Mouse (Mus musculus) kidney, postnatal 0 days (tissue): ENCODE results near the gene Nr4a2. TPM values are rescaled to one million over a fixed set of nuclear protein-coding genes. Genes with fewer than 3 reads are reported as not detected.
A peak's percentile ranks its signal among the peaks of the same experiment; 100 is the strongest.

Source experiments
- ATAC-seq: fragments of 200-750 bp; cut with Nextera tagmentation; replicated peaks from 2 replicates; pipeline ENCODE4 v1.8.0; 2017; ENCODE audit warnings: low read depth, moderate number of reproducible peaks, moderate TSS enrichment, moderate library complexity; ENCODE audit not compliant: low FRiP score
- DNase-seq: peaks from one replicate; pipeline ENCODE4 v3.0.0-alpha.2; 2016; ENCODE audit warnings: low spot score
- H3K27ac ChIP-seq: fragments of 300-500 bp; sonication (generic); 2 replicates; pipeline ENCODE4 v1.5.1; 2014; ENCODE audit warnings: mild to moderate bottlenecking
- H3K27me3 ChIP-seq: fragments of 300-500 bp; sonication (generic); 2 replicates; pipeline ENCODE4 v1.6.1; 2014; ENCODE audit warnings: low read length, mixed read lengths; ENCODE audit not compliant: insufficient read depth
- H3K36me3 ChIP-seq: fragments of 300-500 bp; sonication (generic); 2 replicates; pipeline ENCODE4 v1.6.1; 2014; ENCODE audit warnings: low read length, mixed read lengths; ENCODE audit not compliant: insufficient read depth
- H3K4me1 ChIP-seq: fragments of 300-500 bp; sonication (generic); replicated peaks from 2 replicates; pipeline ENCODE4 v1.6.1; 2014; ENCODE audit warnings: antibody characterized with exemption, low read length, mixed read lengths; ENCODE audit not compliant: insufficient read depth
- H3K4me2 ChIP-seq: fragments of 300-500 bp; sonication (generic); 2 replicates; pipeline ENCODE4 v1.6.1; 2014; ENCODE audit warnings: mild to moderate bottlenecking, low read length, moderate library complexity, mixed read lengths
- H3K4me3 ChIP-seq: fragments of 300-500 bp; sonication (generic); replicated peaks from 2 replicates; pipeline ENCODE4 v1.5.1; 2014; ENCODE audit warnings: low read depth, low read length
- H3K9ac ChIP-seq: fragments of 300-500 bp; sonication (generic); 2 replicates; pipeline ENCODE4 v1.6.1; 2014; ENCODE audit warnings: low read depth, low read length
- H3K9me3 ChIP-seq: fragments of 300-500 bp; sonication (generic); replicated peaks from 2 replicates; pipeline ENCODE4 v1.6.1; 2016; ENCODE audit warnings: low read length, inconsistent platforms, mixed read lengths
- CTCF ChIP-seq: IDR thresholded peaks from 2 replicates; pipeline ENCODE4 v1.5.1; 2016; ENCODE audit warnings: antibody characterized with exemption, low read depth, mild to moderate bottlenecking, moderate library complexity
- WGBS: fragments of 180-500 bp; shearing (Covaris S2); extraction: QIAGEN DNeasy Blood & Tissue Kit; methylation state at CpG from one replicate; pipeline ENCODE4 v1.1.7; 2014; 5-methylcytosine and 5-hydroxymethylcytosine counted together
- polyA plus RNA-seq: library from polyadenylated mRNA; unstranded; fragments of >200 nt; fragmentation: Nextera tagmentation; extraction: Ambion mirVana; gene quantifications from 2 replicates; pipeline ENCODE4 v1.2.1, GENCODE M21; 2015

Nr4a2 gene
- polyA plus RNA-seq, 1 experiment from 2014 or later: 2.0 TPM

GRCm38 (mm10) chr2:57108349-57108930 lies 15.4 kb downstream of the Nr4a2 start:
- Histone ChIP-seq H3K4me2 (no peak overlapping the region), H3K4me1 (0 out of 2 replicates have a peak, but pooled peaks cover 6% of the 10 kb centered on the region), H3K9ac (no peak overlapping the region), H3K9me3 (no peaks in the 10 kb centered on the region), H3K36me3 (no peaks in the 10 kb centered on the region), H3K27me3 (peaks cover 77% of the 10 kb centered on the region), H3K27ac (no peak overlapping the region), H3K4me3 (no peak overlapping the region)
- TF ChIP-seq CTCF: no peak
- DNase-seq (no peak), ATAC-seq (no peak)
- WGBS: 44% methylated on average over 7 of the region's 7 CpGs

GRCm38 (mm10) chr2:57105401-57105800 lies 18.4 kb downstream of the Nr4a2 start:
- ATAC-seq (no peak), DNase-seq (no peak)
- H3K9me3 ChIP-seq: no peaks in the 10 kb centered on the region
- no peak for TF ChIP-seq CTCF
- H3K4me1 ChIP-seq: peaks cover 15% of the 10 kb centered on the region; the same call in 1 of the 2 replicates
- 13% methylated on average over 7 of the region's 7 CpGs for WGBS
- H3K9ac ChIP-seq: no peak overlapping the region
- no peak overlapping the region for H3K4me2 ChIP-seq
- no peak overlapping the region for H3K4me3 ChIP-seq
- H3K27ac ChIP-seq: no peak overlapping the region
- H3K27me3 ChIP-seq: peaks cover 75% of the 10 kb centered on the region
- no peaks in the 10 kb centered on the region for H3K36me3 ChIP-seq

DNA sequence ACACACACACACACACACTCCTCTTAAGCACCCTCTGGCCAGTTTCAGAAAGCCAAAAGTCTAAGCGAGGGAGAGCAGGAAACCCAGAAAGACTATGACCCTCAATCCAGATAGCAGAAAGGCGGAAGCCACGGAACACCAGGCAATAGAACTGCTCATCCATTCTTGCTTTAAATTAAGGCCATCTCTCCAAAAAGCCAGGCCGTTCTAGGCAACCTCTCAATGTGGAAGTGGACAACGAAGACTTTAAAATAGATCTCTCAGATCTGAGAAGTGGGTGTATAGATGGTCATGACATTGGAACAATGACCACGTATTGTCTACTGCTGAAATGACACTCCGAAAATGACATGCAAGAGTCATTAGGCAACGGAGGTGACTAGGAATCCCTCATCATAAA lies 19.1 kb downstream of the Nr4a2 start:
- DNase-seq: no peak
- Histone ChIP-seq H3K27ac (no peak overlapping the region), H3K9ac (no peak overlapping the region), H3K4me1 (peaks cover 15% of the 10 kb centered on the region; the same call in 1 of the 2 replicates), H3K4me3 (no peak overlapping the region), H3K9me3 (no peaks in the 10 kb centered on the region), H3K36me3 (no peaks in the 10 kb centered on the region), H3K4me2 (no peak overlapping the region), H3K27me3 (peaks cover 75% of the 10 kb centered on the region)
- ATAC-seq: no peak
- no peak for TF ChIP-seq CTCF
- WGBS: 12% methylated on average over 8 of the region's 8 CpGs

- Histone ChIP-seq H3K27me3 (peaks cover 71% of the 10 kb centered on the region), H3K4me1 (peaks cover 15% of the 10 kb centered on the region; the same call in 1 of the 2 replicates), H3K4me3 (peak overlapping the region; percentile 32), H3K27ac (no peak overlapping the region), H3K4me2 (peak overlapping the region; percentile 62), H3K36me3 (no peaks in the 10 kb centered on the region), H3K9ac (no peak overlapping the region), H3K9me3 (no peaks in the 10 kb centered on the region)
- no peak for DNase-seq
- no peak for TF ChIP-seq CTCF
- no peak for ATAC-seq
- WGBS: under 1% methylated on average over 26 of the region's 26 CpGs
These were observed 19.8 kb downstream of the Nr4a2 start for GRCm38 (mm10) chr2:57103845-57104660.

GRCm38 (mm10) chr2:57102856-57103844 lies 20.7 kb downstream of the Nr4a2 start:
- H3K27ac ChIP-seq: no peak overlapping the region
- H3K4me3 ChIP-seq: peak overlapping the region; percentile 32
- H3K4me2 ChIP-seq: peak overlapping the region; percentile 62
- no peak for TF ChIP-seq CTCF
- no peaks in the 10 kb centered on the region for H3K9me3 ChIP-seq
- 2% methylated on average over 37 of the region's 37 CpGs for WGBS
- DNase-seq (no peak), ATAC-seq (no peak)
- peaks cover 15% of the 10 kb centered on the region; the same call in 1 of the 2 replicates for H3K4me1 ChIP-seq
- H3K36me3 ChIP-seq: no peaks in the 10 kb centered on the region
- H3K9ac ChIP-seq: no peak overlapping the region
- H3K27me3 ChIP-seq: peaks cover 73% of the 10 kb centered on the region
